Mouse (Mus musculus) CH12.LX (cell line): ENCODE measurements around the gene Slc38a10. TPM values are rescaled to one million over a fixed set of nuclear protein-coding genes. Genes with fewer than 3 reads are reported as not detected.

ENCODE experiments used
- DNase-seq: peaks from one replicate; pipeline ENCODE4 v3.0.0-alpha.2; 2013; ENCODE audit errors: extremely low read depth
- H3K27ac ChIP-seq: 2 replicates; pipeline ENCODE4 v1.5.1; 2012; ENCODE audit warnings: low read depth, mild to moderate bottlenecking, control low read depth, moderate library complexity; ENCODE audit not compliant: insufficient read depth
- H3K27me3 ChIP-seq: replicated peaks from 2 replicates; pipeline ENCODE3; 2012; ENCODE audit warnings: inconsistent platforms
- H3K36me3 ChIP-seq, 2 experiments: replicated peaks in 1 of 2; 2 replicates each; pipeline versions ENCODE3 to v1.6.1; 2012; ENCODE audit warnings: inconsistent platforms in 1 of 2, low read length in 1 of 2, mild to moderate bottlenecking in 1 of 2, mixed read lengths in 1 of 2, moderate library complexity in 1 of 2; ENCODE audit not compliant: control insufficient read depth in 1 of 2, insufficient read depth in 1 of 2
- H3K4me1 ChIP-seq, 2 experiments: 2 replicates each; pipeline ENCODE4 v1.6.1; 2012; ENCODE audit warnings: inconsistent platforms in 1 of 2, moderate library complexity in 1 of 2; ENCODE audit not compliant: insufficient read depth in 2 of 2, control insufficient read depth in 1 of 2
- H3K4me2 ChIP-seq: 2 replicates; pipeline ENCODE4 v1.6.1; 2012; ENCODE audit warnings: low read depth, mild to moderate bottlenecking, control low read depth; ENCODE audit not compliant: poor library complexity, insufficient read depth, severe bottlenecking
- H3K4me3 ChIP-seq, 3 experiments: fragments of 150-350 bp in 1 of 3; sonication (generic) in 1 of 3; replicated peaks in 1 of 3; 2 replicates each; pipeline versions ENCODE3 to v1.5.1; 2011 to 2012; ENCODE audit warnings: low read depth in 2 of 3, low read length in 2 of 3, mild to moderate bottlenecking in 2 of 3, moderate library complexity in 2 of 3, control low read depth in 1 of 3, improper control_type of control experiment in 1 of 3, inconsistent platforms in 1 of 3, mixed read lengths in 1 of 3; ENCODE audit not compliant: poor library complexity in 1 of 3
- H3K79me2 ChIP-seq: replicated peaks from 2 replicates; pipeline ENCODE4 v1.6.1; 2012; ENCODE audit warnings: mild to moderate bottlenecking, moderate library complexity; ENCODE audit not compliant: control insufficient read depth, poor library complexity, insufficient read depth, severe bottlenecking; ENCODE audit errors: extremely low read depth
- H3K9ac ChIP-seq: 2 replicates; pipeline ENCODE4 v1.6.1; 2012; ENCODE audit warnings: low read depth, mild to moderate bottlenecking, control low read depth, moderate library complexity; ENCODE audit not compliant: insufficient read depth
- H3K9me3 ChIP-seq: replicated peaks from 2 replicates; pipeline ENCODE3; 2012; ENCODE audit warnings: low read length, inconsistent platforms, mixed read lengths
- BHLHE40 ChIP-seq: IDR thresholded peaks from 2 replicates; pipeline ENCODE4 v1.6.1; 2011; ENCODE audit warnings: mild to moderate bottlenecking, low read depth, low read length, improper control_type of control experiment
- CHD1 ChIP-seq: IDR thresholded peaks from 2 replicates; pipeline ENCODE4 v1.6.1; 2012; ENCODE audit warnings: low read depth, low read length, improper control_type of control experiment, inconsistent platforms
- CTCF ChIP-seq, 2 experiments: IDR thresholded peaks in 1 of 2; conservative IDR thresholded peaks in 1 of 2; 2 replicates each; pipeline ENCODE4 v1.5.1; 2011 to 2012; ENCODE audit warnings: low read depth in 2 of 2, low read length in 2 of 2, improper control_type of control experiment in 1 of 2, inconsistent platforms in 1 of 2, mild to moderate bottlenecking in 1 of 2, moderate library complexity in 1 of 2
- ELF1 ChIP-seq: IDR thresholded peaks from 2 replicates; pipeline ENCODE4 v1.6.1; 2014; ENCODE audit warnings: low read depth, mild to moderate bottlenecking, inconsistent platforms, low read length, improper control_type of control experiment
- ETS1 ChIP-seq: conservative IDR thresholded peaks from 2 replicates; pipeline ENCODE4 v1.6.1; 2012; ENCODE audit warnings: low read depth, mild to moderate bottlenecking, inconsistent platforms, low read length, improper control_type of control experiment, moderate library complexity
- NELFE ChIP-seq: IDR thresholded peaks from 2 replicates; pipeline ENCODE4 v1.6.1; 2011; ENCODE audit warnings: low read depth, low read length, improper control_type of control experiment
- NRF1 ChIP-seq: IDR thresholded peaks from 2 replicates; pipeline ENCODE4 v1.6.1; 2014; ENCODE audit warnings: low read depth, mild to moderate bottlenecking, inconsistent platforms, low read length, improper control_type of control experiment, moderate library complexity
- PAX5 ChIP-seq: IDR thresholded peaks from 2 replicates; pipeline ENCODE4 v1.6.1; 2012; ENCODE audit warnings: low read length, inconsistent platforms, mixed read lengths
- POLR2A ChIP-seq: IDR thresholded peaks from 2 replicates; pipeline ENCODE4 v1.6.1; 2011; ENCODE audit warnings: low read depth, mild to moderate bottlenecking, improper control_type of control experiment, low read length
- POLR2AphosphoS2 ChIP-seq: IDR thresholded peaks from 2 replicates; pipeline ENCODE4 v1.6.1; 2011; ENCODE audit warnings: low read depth, low read length, improper control_type of control experiment
- TBP ChIP-seq: conservative IDR thresholded peaks from 2 replicates; pipeline ENCODE4 v1.6.1; 2011; ENCODE audit warnings: low read depth, low read length, improper control_type of control experiment
- UBTF ChIP-seq: IDR thresholded peaks from 2 replicates; pipeline ENCODE4 v1.6.1; 2012; ENCODE audit warnings: low read depth, mild to moderate bottlenecking, inconsistent platforms, low read length, improper control_type of control experiment, moderate library complexity
- ZMIZ1 ChIP-seq: IDR thresholded peaks from 2 replicates; pipeline ENCODE4 v1.6.1; 2012; ENCODE audit warnings: low read depth, mild to moderate bottlenecking, inconsistent platforms, low read length, improper control_type of control experiment
- dilution Hi-C: fragments of 300-500 bp; cut with MboI; formaldehyde crosslinking; loops from 2 replicates; pipeline ENCODE4 v1.14.3; 2020; ENCODE audit warnings: low sequenced_read_pairs; ENCODE audit not compliant: extremely low pct_unique_long_range_greater_than_20kb, extremely low pct_ligation_motif_present
- in situ Hi-C: fragments of 300-500 bp; cut with MboI; formaldehyde crosslinking; loops from 3 replicates; pipeline ENCODE4 v1.14.3; 2019; ENCODE audit warnings: low sequenced_read_pairs, low pct_ligation_motif_present, low pct_unique_long_range_greater_than_20kb, mixed read lengths
- polyA plus RNA-seq: library from polyadenylated mRNA; unstranded; fragments of >175 nt; gene quantifications from 2 replicates; pipeline ENCODE4 v1.2.1, GENCODE M21; 2012; ENCODE audit warnings: low read depth; ENCODE audit not compliant: insufficient read length
- total RNA-seq, 2 experiments: library from RNA; depleted of rRNA; stranded (reverse); fragments of 300-350 nt in 1 of 2; fragments of >200 nt in 1 of 2; gene quantifications; 2 replicates each; pipeline ENCODE4 v1.2.3; 2012 to 2014

Slc38a10 gene
- total and polyA plus RNA-seq, 3 experiments = 47.1 to 97.6 (median 75.6) TPM

DNA sequence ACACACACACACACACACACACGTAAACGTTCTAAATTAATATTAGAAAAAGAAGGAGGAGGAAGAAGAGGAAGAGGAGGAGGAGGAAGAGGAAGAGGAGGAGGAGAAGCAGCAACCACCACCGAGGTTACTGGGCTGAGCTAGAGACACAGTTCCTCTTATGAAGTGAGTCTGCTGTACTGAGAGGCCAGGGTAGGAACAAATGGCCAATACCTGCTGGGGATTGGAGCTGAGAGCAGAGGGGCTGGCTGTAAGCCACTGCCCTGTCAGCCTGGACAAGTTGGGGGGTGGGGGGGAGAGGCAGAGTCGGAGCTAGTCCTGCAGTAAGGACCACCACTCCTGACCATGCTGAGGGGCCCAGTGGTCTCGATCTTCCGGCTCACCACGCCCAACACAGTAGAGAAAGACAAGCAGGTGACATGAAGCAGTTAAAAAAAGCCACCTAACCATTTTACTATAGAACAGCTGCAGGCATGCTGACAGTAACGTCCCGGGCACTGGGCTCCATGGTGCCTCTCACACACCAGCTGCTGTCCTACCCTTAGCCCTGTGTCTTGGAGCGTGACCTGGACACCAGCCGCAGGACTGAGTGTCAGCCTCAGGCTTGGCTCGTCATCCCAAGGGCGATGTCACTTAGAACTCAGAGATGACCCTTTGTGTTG lies 87.0 kb downstream of the Slc38a10 start:
- dilution Hi-C loops = no loop called here
- Histone ChIP-seq H3K9me3 (no peaks in the 10 kb centered on the region), H3K36me3 (peaks cover 5 to 35% of the 10 kb centered on the region in 2 experiments), H3K4me1 (peaks cover 22 to 65% of the 10 kb centered on the region in 2 experiments), H3K79me2 (no peaks in the 10 kb centered on the region), H3K27ac (0 out of 2 replicates have a peak overlapping the region, but pooled peaks have one; percentile 5), H3K4me2 (no peak overlapping the region), H3K27me3 (no peaks in the 10 kb centered on the region), H3K9ac (no peak overlapping the region), H3K4me3 (peak overlapping the region in 2 of 3 experiments; percentile 35 to 45)
- in situ Hi-C loops = no loop called here
- DNase-seq = peak; percentile 71
- TF ChIP-seq ETS1 (peak; percentile 36; the same call in 1 of the 2 replicates), ELF1 (0 out of 2 replicates have a peak, but pooled peaks have one; percentile 14), CTCF (conservative IDR thresholded peaks at IDR 0.05 in 1 of 2, IDR thresholded peaks at IDR 0.05 in 1 of 2; ENCODE audit: low read depth in 2 of 2, low read length in 2 of 2) (no peak), BHLHE40 (0 out of 2 replicates have a peak, but pooled peaks have one; percentile 29)

GRCm38 (mm10) chr11:120063326-120063725 lies 87.8 kb downstream of the Slc38a10 start:
- Histone ChIP-seq H3K4me3 (peak overlapping the region; percentile 33 to 45 (median 35)), H3K27ac (peak overlapping the region; percentile 54; the same call in 1 of the 2 replicates), H3K27me3 (no peaks in the 10 kb centered on the region), H3K36me3 (peaks cover 5 to 30% of the 10 kb centered on the region in 2 experiments), H3K9me3 (no peaks in the 10 kb centered on the region), H3K4me2 (no peak overlapping the region), H3K9ac (no peak overlapping the region), H3K79me2 (no peaks in the 10 kb centered on the region), H3K4me1 (peaks cover 22 to 61% of the 10 kb centered on the region in 2 experiments)
- TF ChIP-seq POLR2A (peak; percentile 56; the same call in 1 of the 2 replicates), NRF1 (no peak), UBTF (0 out of 2 replicates have a peak, but pooled peaks have one; percentile 40), NELFE (0 out of 2 replicates have a peak, but pooled peaks have one; percentile 23), ZMIZ1 (peak; percentile 54; the same call in 1 of the 2 replicates)
- in situ Hi-C loops (no loop called here), dilution Hi-C loops (no loop called here)
- peak; percentile 84 for DNase-seq

- in situ Hi-C loops = no loop called here
- H3K4me3 ChIP-seq = no peak overlapping the region
- peaks cover 0 to 5% of the 10 kb centered on the region in 2 experiments for H3K36me3 ChIP-seq
- TF ChIP-seq PAX5 (no peak), BHLHE40 (no peak), TBP (no peak), POLR2AphosphoS2 (no peak), ETS1 (no peak), CHD1 (no peak)
- H3K27ac ChIP-seq = no peak overlapping the region
- no peaks in the 10 kb centered on the region for H3K79me2 ChIP-seq
- no peak overlapping the region for H3K9ac ChIP-seq
- dilution Hi-C loops = no loop called here
- DNase-seq = no peak
- H3K4me1 ChIP-seq = peaks cover 22 to 59% of the 10 kb centered on the region in 2 experiments
- no peaks in the 10 kb centered on the region for H3K9me3 ChIP-seq
- peaks cover 7% of the 10 kb centered on the region for H3K27me3 ChIP-seq
- no peak overlapping the region for H3K4me2 ChIP-seq
Measured at GRCm38 (mm10) chr11:120060634-120061033, 90.5 kb downstream of the Slc38a10 start.
